Comparison of ENCODE assay signal across 21 mouse cellular contexts in genomic region chr3:38547032-38547431, GRCm38 (mm10).
DNase-seq lines count a peak whose midpoint lies in the region; ATAC-seq and TF ChIP-seq lines count a peak whose summit lies in the region.
"Had no signal": no experiment of that assay in that cellular context is flagged by ENCODE, and none has a peak within 500 bp of the region (broad histone marks: within the 10 kb centered on the region; RNA-seq: fewer than 3 reads in every experiment).

No protein-coding gene starts in this region.

- H3K36me3 ChIP-seq in kidney, embryonic 16.5 days (ENCODE audit: insufficient read depth, low read length), result no peaks in the 10 kb centered on the region
- no peaks in the 10 kb centered on the region for H3K36me3 ChIP-seq in lung, embryonic 14.5 days (ENCODE audit: insufficient read depth)
- no peaks in the 10 kb centered on the region for H3K36me3 ChIP-seq in stomach, embryonic 16.5 days (ENCODE audit: control insufficient read depth, insufficient read depth, low read length)
- no peaks in the 10 kb centered on the region for H3K36me3 ChIP-seq in stomach, postnatal 0 days (ENCODE audit: control insufficient read depth, insufficient read depth, low read length)
- H3K36me3 ChIP-seq: embryonic facial prominence, embryonic 10.5 days; G1E; heart, embryonic 15.5 days; hindbrain, embryonic 13.5 days had no signal

- H3K27me3 ChIP-seq in kidney, embryonic 16.5 days (ENCODE audit: insufficient read depth, low read length), result no peaks in the 10 kb centered on the region
- no peaks in the 10 kb centered on the region for H3K27me3 ChIP-seq in lung, embryonic 14.5 days (ENCODE audit: insufficient read depth, low read length)
- no peaks in the 10 kb centered on the region for H3K27me3 ChIP-seq in stomach, embryonic 16.5 days (ENCODE audit: control insufficient read depth, insufficient read depth, low read length)
- no peaks in the 10 kb centered on the region for H3K27me3 ChIP-seq in stomach, postnatal 0 days (ENCODE audit: control insufficient read depth, insufficient read depth, low read length)
- H3K27me3 ChIP-seq: forebrain, embryonic 13.5 days; heart, embryonic 15.5 days; hindbrain, embryonic 13.5 days had no signal

- no peaks in the 10 kb centered on the region for H3K4me1 ChIP-seq in kidney, embryonic 16.5 days (ENCODE audit: insufficient read depth, low read length)
- no peaks in the 10 kb centered on the region for H3K4me1 ChIP-seq in lung, embryonic 14.5 days (ENCODE audit: insufficient read depth)
- peaks cover under 1% of the 10 kb centered on the region; the same call in 1 of the 2 replicates for H3K4me1 ChIP-seq in stomach, embryonic 16.5 days (ENCODE audit: control insufficient read depth, insufficient read depth, low read length)
- no peaks in the 10 kb centered on the region for H3K4me1 ChIP-seq in stomach, postnatal 0 days (replicated peaks; ENCODE audit: control insufficient read depth, insufficient read depth)
- H3K4me1 ChIP-seq: embryonic facial prominence, embryonic 10.5 days; forebrain, embryonic 13.5 days; heart, embryonic 15.5 days; hindbrain, embryonic 13.5 days had no signal

- TF ChIP-seq EP300 in stomach, postnatal 0 days (optimal IDR thresholded peaks at IDR 0.05), result no peak

- H3K4me3 ChIP-seq in kidney, embryonic 16.5 days (ENCODE audit: low read length), result no peak overlapping the region
- no peak overlapping the region for H3K4me3 ChIP-seq in lung, embryonic 14.5 days (ENCODE audit: low read depth, low read length)
- H3K4me3 ChIP-seq in stomach, embryonic 16.5 days (replicated peaks; ENCODE audit: low read length), result no peak overlapping the region
- no peak overlapping the region for H3K4me3 ChIP-seq in stomach, postnatal 0 days (ENCODE audit: low read depth, low read length)
- H3K4me3 ChIP-seq: embryonic facial prominence, embryonic 10.5 days; forebrain, embryonic 13.5 days; heart, adult 2 months; heart, embryonic 15.5 days; hindbrain, embryonic 13.5 days had no signal

- no peak for ATAC-seq in kidney, embryonic 16.5 days (ENCODE audit: low FRiP score, low TSS enrichment)
- peak; percentile 49; the same call in 1 of the 2 replicates for ATAC-seq in lung, embryonic 14.5 days (ENCODE audit: insufficient read depth)
- 0 out of 2 replicates have a peak, but pooled peaks have one; percentile 47 for ATAC-seq in stomach, embryonic 16.5 days (ENCODE audit: insufficient read depth, low FRiP score)
- no peak for ATAC-seq in stomach, postnatal 0 days (ENCODE audit: low FRiP score, low TSS enrichment)
- ATAC-seq: forebrain, embryonic 13.5 days; forebrain, postnatal 0 days had no signal

- no peak for TF ChIP-seq CTCF in lung, embryonic 14.5 days (IDR thresholded peaks at IDR 0.05; ENCODE audit: low read depth)
- no peak for TF ChIP-seq CTCF in stomach, postnatal 0 days (IDR thresholded peaks at IDR 0.05; ENCODE audit: low read depth)

- H3K9me3 ChIP-seq in kidney, embryonic 16.5 days (ENCODE audit: low read length), result no peaks in the 10 kb centered on the region
- no peaks in the 10 kb centered on the region for H3K9me3 ChIP-seq in lung, embryonic 14.5 days (ENCODE audit: low read depth, low read length)
- H3K9me3 ChIP-seq in stomach, embryonic 16.5 days (replicated peaks; ENCODE audit: control insufficient read depth, low read length), result no peaks in the 10 kb centered on the region
- H3K9me3 ChIP-seq in stomach, postnatal 0 days (ENCODE audit: control insufficient read depth, low read length), result no peaks in the 10 kb centered on the region
- H3K9me3 ChIP-seq: embryonic facial prominence, embryonic 10.5 days; forebrain, embryonic 13.5 days; G1E; heart, embryonic 15.5 days; hindbrain, embryonic 13.5 days had no signal

- 44% methylated on average over 3 of the region's 3 CpGs for WGBS in kidney, embryonic 16.5 days
- WGBS in lung, embryonic 14.5 days, result 48% methylated on average over 3 of the region's 3 CpGs
- WGBS in stomach, embryonic 16.5 days, result 52% methylated on average over 3 of the region's 3 CpGs
- 56% methylated on average over 3 of the region's 3 CpGs for WGBS in stomach, postnatal 0 days

- no peak for DNase-seq in kidney, adult 18-20 months
- DNase-seq in lung, embryonic 14.5 days, result peak; percentile 74
- no peak for DNase-seq in lung, postnatal 36 days
- DNase-seq in stomach, postnatal 0 days (ENCODE audit: low spot score), result no peak
- DNase-seq in T-cell, adult 2 months (ENCODE audit: low spot score), result no peak
- DNase-seq: adrenal gland, adult 8-10 months; adrenal gland, postnatal 36 days; cerebellum, adult 2 months; cerebellum, postnatal 10 days; forebrain, postnatal 0 days; gastrocnemius, postnatal 14 days; heart, adult 2 months; heart, postnatal 14 days had no signal

- 0 out of 2 replicates have a peak overlapping the region, but pooled peaks have one; percentile 8 for H3K27ac ChIP-seq in kidney, embryonic 16.5 days (ENCODE audit: low read length)
- H3K27ac ChIP-seq in lung, embryonic 14.5 days (ENCODE audit: low read depth), result no peak overlapping the region
- peak overlapping the region; percentile 57; the same call in 1 of the 2 replicates for H3K27ac ChIP-seq in stomach, embryonic 16.5 days (ENCODE audit: low read length)
- no peak overlapping the region for H3K27ac ChIP-seq in stomach, postnatal 0 days (replicated peaks)
- H3K27ac ChIP-seq: embryonic facial prominence, embryonic 10.5 days; forebrain, embryonic 13.5 days; heart, adult 2 months; heart, embryonic 15.5 days; hindbrain, embryonic 13.5 days had no signal

- H3K4me2 ChIP-seq in kidney, embryonic 16.5 days (replicated peaks; ENCODE audit: low read depth, low read length), result no peak overlapping the region
- H3K4me2 ChIP-seq in lung, embryonic 14.5 days, result no peak overlapping the region
- no peak overlapping the region for H3K4me2 ChIP-seq in stomach, embryonic 16.5 days (ENCODE audit: low read depth, low read length)
- H3K4me2 ChIP-seq in stomach, postnatal 0 days (replicated peaks; ENCODE audit: low read depth), result no peak overlapping the region
- H3K4me2 ChIP-seq: forebrain, embryonic 13.5 days; heart, embryonic 11.5 days; heart, embryonic 15.5 days; hindbrain, embryonic 13.5 days had no signal

- H3K9ac ChIP-seq in kidney, embryonic 16.5 days (replicated peaks; ENCODE audit: low read length), result no peak overlapping the region
- no peak overlapping the region for H3K9ac ChIP-seq in lung, embryonic 14.5 days
- H3K9ac ChIP-seq in stomach, embryonic 16.5 days (ENCODE audit: low read length), result no peak overlapping the region
- H3K9ac ChIP-seq in stomach, postnatal 0 days (ENCODE audit: low read length), result no peak overlapping the region
- H3K9ac ChIP-seq: forebrain, embryonic 13.5 days; forebrain, postnatal 0 days; heart, embryonic 15.5 days; hindbrain, embryonic 13.5 days had no signal

Comparison
In these comparisons a context has a peak if more than half of its experiments do, and no peak if none do; other contexts are left out.
1. ATAC-seq: peak in lung, embryonic 14.5 days (single experiment) and stomach, embryonic 16.5 days (single experiment); none in kidney, embryonic 16.5 days (single experiment) and stomach, postnatal 0 days (single experiment).
2. H3K27ac ChIP-seq: peak in kidney, embryonic 16.5 days (single experiment) and stomach, embryonic 16.5 days (single experiment); none in lung, embryonic 14.5 days (single experiment) and stomach, postnatal 0 days (single experiment).